Mouse (Mus musculus): ENCODE results near the gene Pip4k2c.

DNA sequence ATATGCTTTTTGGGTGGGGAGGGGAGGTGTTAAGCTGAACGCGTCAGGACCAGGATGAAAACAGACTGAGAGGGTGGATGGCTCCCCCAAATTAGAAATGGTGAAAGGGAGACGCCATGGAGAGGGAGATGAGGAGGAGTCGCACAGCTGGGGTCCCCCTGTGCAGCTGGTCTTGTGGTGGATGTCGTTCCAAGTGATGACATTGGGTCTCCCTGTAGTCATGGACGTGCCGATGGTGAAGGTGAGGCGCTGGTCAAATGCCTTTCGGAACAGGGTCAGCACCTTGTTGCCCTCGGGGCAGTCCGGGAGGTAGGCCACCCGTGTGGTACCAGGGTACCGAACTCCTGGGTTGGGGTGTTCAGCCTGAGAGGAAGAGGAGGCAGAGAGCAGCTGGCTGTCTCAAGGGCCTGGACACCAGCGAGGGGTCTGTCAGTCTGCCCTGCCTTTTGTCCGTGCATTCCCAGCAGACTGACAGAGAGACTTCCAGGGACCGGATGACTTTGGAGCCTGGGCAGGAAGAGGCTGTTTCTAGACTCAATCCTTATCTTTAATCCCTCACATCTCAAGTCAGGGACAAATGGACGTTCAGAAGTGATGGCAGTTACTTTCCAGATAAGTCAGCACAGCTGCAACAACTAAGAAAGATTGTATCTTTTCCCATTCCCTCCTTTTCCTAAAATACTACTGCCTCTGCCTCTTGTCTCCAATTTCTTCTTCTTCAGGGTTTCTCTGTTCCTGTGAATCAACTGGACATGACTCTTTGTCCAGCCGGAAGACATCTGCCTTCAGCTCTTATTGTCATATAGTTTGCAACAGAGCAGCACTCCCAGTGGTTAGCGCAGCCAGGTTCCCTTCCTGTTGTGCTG is 20.0 kb downstream of the Pip4k2c start:
- no peak for TF ChIP-seq CTCF (IDR thresholded peaks at IDR 0.05; ENCODE audit: borderline replicate concordance, insufficient read depth, low read depth, low read length)
- no peak for TF ChIP-seq POLR2A (IDR thresholded peaks at IDR 0.05; ENCODE audit: borderline replicate concordance, insufficient read depth, low read length)
